Mouse (Mus musculus) neutrophil, adult 59 days (primary cell): ENCODE measurements around the gene Tpi1. TPM values are rescaled to one million over a fixed set of nuclear protein-coding genes. Genes with fewer than 3 reads are reported as not detected.

Experiments
- total RNA-seq, 2 experiments: library from RNA; stranded (reverse); gene quantifications; 1 replicate in 1 of 2; 2 replicates in 1 of 2; pipeline ENCODE4 v1.2.4; 2023

Tpi1 gene
- 100 to 1,000 TPM; 120 to 136 TPM for total RNA-seq

DNA sequence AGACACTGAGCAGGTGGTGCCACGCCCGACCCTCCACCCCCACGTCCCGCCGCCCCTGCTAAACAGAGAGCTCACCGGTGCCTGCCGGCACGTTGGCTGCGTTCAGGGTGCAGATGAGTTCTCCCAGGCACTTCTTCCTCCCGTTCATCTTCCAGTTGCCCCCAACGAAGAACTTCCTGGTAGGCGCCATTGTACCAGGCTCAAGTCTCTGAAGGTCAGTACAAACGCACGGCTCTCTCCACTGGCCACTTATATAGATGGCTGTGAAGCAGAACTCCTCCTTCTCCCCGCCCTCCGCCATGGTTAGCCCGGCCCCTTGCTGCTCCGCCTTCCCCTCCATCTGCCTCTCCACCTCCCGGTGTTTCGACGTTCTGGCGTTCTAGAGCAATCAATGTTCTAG lies at the start of gene Tpi1:
Gene Tpi1, minus strand, starts transcription at position 364 of the 400 bp plus-strand sequence.

DNA sequence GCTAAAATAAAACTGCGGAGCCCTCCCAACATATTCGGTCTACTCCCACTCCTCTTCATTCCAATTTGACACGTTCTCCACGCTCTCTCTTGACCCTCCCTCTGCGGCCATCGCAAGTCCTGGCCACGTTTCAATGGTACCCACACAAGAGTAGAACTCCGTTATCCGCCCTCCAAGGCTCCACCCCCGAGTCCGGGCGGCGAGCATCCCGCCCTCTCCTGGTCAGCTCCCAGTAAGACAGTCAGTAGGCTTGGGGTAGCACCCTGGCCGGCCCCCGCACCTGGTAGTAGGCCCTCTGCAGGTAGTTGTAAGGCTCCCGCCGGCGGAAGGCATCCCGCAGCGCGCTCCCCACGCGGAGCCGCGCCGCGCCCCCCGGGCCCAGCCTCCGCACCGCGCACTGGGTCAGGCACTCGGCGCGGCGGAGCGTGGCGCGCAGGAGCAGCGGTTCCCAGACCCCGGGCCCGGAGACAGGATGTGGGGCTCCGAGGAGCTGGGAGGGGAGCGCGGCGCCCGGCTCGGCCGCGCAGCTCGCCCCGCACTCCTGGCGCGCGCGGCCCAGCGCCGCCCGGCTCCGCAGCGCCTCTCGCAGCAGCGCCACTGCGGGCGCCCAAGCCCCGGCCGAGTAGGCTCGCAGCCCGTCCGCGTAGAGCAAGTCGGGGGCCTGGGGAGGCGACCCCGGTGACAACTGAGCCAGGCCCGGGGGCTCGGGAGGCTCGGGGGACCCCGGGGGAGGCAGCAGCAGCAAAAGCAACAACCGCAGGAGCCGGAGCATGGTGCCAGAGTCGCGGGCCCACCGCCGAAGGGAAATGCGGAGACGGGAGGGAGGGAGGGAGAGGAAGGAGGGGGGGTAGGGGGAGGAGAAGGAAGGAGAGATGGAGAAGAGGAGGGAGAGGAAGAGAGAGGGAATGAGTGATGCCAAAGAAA lies 43.1 kb upstream of the Tpi1 start, which contains the start of gene P3h3:
Gene P3h3, minus strand, starts transcription at position 837 of the 924 bp plus-strand sequence.

DNA sequence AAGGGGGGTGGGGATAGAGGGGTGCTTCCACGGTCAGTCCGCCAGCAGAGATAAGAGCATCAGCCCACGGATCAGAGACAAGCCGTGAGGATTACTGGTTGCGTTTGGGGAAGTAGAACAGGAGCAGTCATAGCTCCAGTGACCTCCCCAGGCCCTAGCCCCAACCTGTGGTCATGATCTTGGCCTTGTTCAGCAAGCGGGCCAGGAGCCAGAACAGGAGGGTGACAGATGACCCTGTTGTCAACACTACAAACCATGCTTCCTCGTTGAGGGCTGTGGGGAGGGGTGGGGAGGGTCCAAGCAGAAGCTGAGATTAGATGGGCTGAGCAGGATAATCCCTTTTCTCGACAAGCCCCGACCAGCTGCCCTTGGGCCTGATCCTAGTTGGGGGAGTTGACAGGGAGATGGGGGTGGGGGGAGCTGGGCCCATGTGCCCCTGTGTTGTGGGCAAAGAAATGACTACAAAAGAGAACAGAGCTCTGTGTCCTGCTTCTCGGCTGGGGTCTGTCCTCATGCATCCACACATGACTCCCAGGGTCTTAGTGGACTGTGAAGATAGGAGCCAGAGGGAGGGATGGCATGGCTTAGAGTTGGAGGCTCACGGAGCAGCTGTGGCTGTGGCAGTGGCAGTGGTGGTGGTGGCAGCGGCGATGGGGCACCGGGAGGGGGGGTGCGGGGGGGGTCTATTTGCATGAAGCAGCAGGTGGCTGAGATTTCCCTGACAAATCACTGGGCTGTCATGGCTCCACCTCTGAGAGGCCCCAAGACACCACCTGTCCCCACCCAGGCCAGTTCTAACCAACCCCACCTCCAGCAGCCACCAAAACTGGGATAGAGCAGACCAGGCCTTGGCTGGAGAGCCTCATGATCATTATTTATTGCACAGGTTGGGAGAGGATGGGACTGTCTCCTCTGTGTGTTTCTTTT lies 26.4 kb upstream of the Tpi1 start, which contains the start of gene Gnb3:
Gene Gnb3, minus strand, starts transcription at position 35 of the 927 bp plus-strand sequence.

DNA sequence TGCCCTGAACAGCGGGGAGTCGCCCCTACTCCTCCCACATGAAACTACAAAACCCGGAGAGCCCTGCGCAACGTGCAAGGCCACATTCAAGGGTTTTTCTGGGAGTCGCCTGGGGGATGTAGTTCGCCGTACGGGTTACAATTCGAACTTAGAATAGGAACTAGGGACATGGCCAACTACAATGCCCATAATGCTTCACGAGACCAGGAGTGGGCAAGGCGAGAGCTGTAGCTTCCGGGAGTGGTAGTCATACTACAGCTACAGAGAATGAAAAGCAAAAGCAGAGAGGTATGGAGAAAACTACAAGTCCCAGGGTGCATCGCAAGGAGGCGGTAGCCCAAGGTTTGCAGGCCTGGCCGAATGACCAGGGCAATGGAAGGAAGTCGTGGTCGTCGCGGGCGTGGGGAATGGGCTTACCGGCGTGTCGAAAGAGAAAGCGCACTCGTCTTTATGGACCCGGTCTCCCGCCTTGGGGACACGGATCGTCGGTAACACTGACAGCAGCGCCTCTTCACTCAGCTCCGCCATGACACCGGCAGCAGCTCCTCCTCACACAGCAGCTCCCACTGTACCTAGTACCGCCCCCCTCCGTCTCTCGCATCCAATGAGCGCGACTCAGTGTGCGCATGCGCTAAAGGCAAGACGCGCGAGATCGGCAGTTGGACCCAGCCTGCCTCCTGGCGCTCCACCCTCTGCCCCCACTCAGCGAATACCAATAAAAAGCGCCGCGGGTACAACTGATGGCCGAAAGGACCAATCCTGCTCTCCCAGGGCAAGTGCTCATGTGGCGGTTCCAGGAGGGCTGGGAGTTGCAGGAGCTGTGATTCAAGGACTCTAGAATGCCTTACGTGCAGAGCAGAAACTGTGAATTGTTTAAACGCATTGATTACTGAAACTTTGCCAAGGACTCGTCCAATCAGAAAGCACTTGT lies 15.0 kb upstream of the Tpi1 start, which contains the start of the genes Usp5 and Cdca3:
Gene Usp5, minus strand, starts transcription at position 617 of the 931 bp plus-strand sequence.
Gene Cdca3, plus strand, starts transcription at position 680 of the 931 bp plus-strand sequence.

DNA sequence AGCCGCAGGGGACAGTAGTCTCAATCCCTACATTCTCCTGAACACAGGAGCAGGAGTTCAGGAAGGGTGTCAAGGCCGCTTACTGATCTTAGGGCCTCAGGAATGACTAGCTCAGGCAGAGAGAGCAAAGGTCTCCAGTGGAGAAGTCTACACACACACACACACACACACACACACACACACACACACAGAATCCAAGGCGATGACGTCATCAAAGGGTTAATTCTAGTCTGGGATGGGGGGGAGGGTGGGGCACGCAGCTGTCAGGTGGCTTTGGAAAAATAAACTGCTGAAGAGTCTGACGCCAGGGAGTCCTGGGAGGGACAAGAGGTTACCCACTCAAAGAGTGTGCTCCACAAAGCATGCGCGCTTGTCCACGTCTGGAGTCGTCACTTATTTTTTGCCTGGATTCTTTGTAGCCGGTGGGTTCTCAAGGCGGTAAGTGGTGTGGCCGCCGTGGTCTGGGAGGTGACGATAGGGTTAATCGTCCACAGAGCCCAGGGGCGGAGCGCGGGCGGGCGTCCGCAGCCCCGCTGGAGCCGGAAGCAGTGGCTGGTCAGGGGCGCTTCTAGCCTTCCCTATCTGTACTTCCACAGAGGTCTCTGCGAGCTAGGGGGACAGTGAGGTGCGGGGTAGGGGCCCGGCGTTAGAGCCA lies 5.6 kb downstream of the Tpi1 start, which contains the start of gene Spsb2:
Gene Spsb2, plus strand, starts transcription at position 304 of the 655 bp plus-strand sequence.

DNA sequence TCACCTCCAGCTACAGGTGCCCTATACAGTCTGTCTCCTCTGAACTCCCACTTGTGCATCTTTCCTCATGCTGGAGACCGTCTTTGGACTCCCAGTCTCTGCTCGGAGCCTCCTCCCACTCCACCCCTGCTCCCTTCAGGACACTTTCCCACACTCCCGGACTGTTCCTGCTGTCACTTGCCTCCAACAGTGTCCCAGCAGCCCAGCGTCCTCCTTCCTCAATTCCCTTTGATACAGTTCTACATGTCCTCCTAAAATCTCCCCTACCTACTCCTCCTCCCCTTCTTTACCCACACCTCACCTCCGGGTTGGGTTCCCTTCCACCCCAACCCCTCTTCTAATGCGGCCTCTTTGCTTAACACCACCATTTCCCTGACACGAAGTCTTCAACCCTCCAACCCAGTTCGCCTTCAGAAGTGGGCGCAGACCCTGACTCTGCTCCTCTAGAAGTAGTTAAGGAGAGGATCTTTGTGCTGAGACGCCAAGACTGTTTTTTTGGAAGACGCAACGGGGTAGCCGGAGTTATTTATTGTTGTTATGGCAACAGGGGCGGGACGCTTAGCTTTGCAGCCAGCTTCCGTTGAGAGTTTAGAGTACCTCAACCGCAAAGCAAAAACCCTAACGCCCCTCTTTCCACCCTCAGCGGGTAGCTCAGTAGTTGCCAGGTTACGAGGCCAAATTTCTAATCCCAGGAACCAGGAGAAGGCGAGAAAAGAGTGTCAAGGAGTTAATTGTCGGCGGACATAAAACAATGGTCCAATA lies 34.7 kb downstream of the Tpi1 start, which contains the start of gene Lrrc23:
Gene Lrrc23, minus strand, starts transcription at position 506 of the 762 bp plus-strand sequence.

DNA sequence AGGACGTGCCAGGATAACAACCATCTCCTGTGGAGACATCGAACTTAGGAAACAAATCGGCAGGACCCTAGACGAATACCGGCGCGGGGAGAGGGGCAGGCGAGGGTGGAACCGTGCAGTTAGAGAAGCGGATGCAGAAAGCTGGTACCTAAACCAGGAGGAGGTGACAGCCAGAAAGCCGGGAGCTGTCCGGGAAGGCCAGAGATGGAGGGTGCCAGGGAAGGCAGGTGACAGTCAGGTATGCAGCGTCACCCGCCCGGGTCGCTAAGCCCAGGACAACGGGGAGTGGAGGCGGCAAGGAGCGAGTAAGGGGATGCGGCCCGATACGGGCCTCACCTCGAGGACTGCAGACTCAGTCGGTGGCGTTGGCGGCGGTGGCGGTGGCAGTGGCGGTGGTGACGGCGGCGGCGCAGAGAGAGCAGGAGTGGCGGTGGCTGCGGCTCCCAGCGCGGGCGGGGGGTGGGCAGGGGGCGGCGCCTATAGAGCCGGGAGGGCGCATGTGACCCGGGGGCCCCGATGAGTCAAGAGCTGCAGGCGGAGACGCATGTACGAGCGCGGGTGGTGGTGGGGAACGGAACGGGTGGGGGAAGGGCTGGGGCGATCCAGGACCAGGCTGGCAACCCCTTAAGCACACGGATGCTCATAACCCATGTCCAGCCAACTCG lies 44.9 kb downstream of the Tpi1 start, which contains the start of gene Eno2:
Gene Eno2, minus strand, starts transcription at position 573 of the 665 bp plus-strand sequence.

Other genes with a start within 250 kb of the Tpi1 start
- under 1 TPM; 0.71 to 0.80 TPM for gene C1rb, start 244.0 kb downstream of the Tpi1 start, total RNA-seq
- gene C1s2, start 178.2 kb downstream of the Tpi1 start, total RNA-seq: not detected
- 10 to 100 TPM; 39.7 to 48.9 TPM for gene Lpcat3, start 151.3 kb downstream of the Tpi1 start, total RNA-seq
- gene Emg1, start 102.1 kb downstream of the Tpi1 start, total RNA-seq: 10 to 100 TPM; 49.4 to 59.1 TPM
- gene Phb2, start 102.0 kb downstream of the Tpi1 start, total RNA-seq: 100 to 1,000 TPM; 104 to 117 TPM
- gene Ptpn6, start 75.6 kb downstream of the Tpi1 start, total RNA-seq: 100 to 1,000 TPM; 415 to 423 TPM
- 100 to 1,000 TPM; 118 to 130 TPM for gene Grcc10, start 72.9 kb downstream of the Tpi1 start, total RNA-seq
- gene Gm45234, start 58.3 kb downstream of the Tpi1 start, total RNA-seq: not detected
- 10 to 100 TPM; 28.0 to 34.6 TPM for gene Atn1, start 57.8 kb downstream of the Tpi1 start, total RNA-seq
- not detected for gene Eno2, start 44.6 kb downstream of the Tpi1 start, total RNA-seq
- not detected for gene Lrrc23, start 34.6 kb downstream of the Tpi1 start, total RNA-seq
- 10 to 100 TPM; 22.1 to 22.7 TPM for gene Spsb2, start 5.6 kb downstream of the Tpi1 start, total RNA-seq
- 10 to 100 TPM; 59.3 TPM for gene Usp5, start 15.2 kb upstream of the Tpi1 start, total RNA-seq
- gene Cdca3, start 15.3 kb upstream of the Tpi1 start, total RNA-seq: 10 to 100 TPM; 63.3 to 71.4 TPM
- not detected for gene Gnb3, start 26.0 kb upstream of the Tpi1 start, total RNA-seq
- gene P3h3, start 43.5 kb upstream of the Tpi1 start, total RNA-seq: under 1 TPM; 0.42 to 0.64 TPM
- gene Gpr162, start 49.7 kb upstream of the Tpi1 start, total RNA-seq: not detected
- under 1 TPM; 0.20 to 0.29 TPM for gene Cd4, start 73.9 kb upstream of the Tpi1 start, total RNA-seq
- gene Lag3, start 97.4 kb upstream of the Tpi1 start, total RNA-seq: under 1 TPM; 0.37 to 0.73 TPM
- gene Ptms, start 105.8 kb upstream of the Tpi1 start, total RNA-seq: 100 to 1,000 TPM; 106 to 150 TPM
- gene Mlf2, start 117.1 kb upstream of the Tpi1 start, total RNA-seq: 10 to 100 TPM; 92.0 to 97.0 TPM
- gene Cops7a, start 151.2 kb upstream of the Tpi1 start, total RNA-seq: 10 to 100 TPM; 17.3 to 22.6 TPM
- not detected for gene Pianp, start 182.4 kb upstream of the Tpi1 start, total RNA-seq
- 10 to 100 TPM; 68.6 to 81.0 TPM for gene Zfp384, start 194.8 kb upstream of the Tpi1 start, total RNA-seq
- 10 to 100 TPM; 65.4 to 82.9 TPM for gene Ing4, start 225.5 kb upstream of the Tpi1 start, total RNA-seq
- 10 to 100 TPM; 11.4 to 12.0 TPM for gene Acrbp, start 235.4 kb upstream of the Tpi1 start, total RNA-seq